Mouse (Mus musculus): ENCODE results near the gene Lrrc42. TPM values are rescaled to one million over a fixed set of nuclear protein-coding genes. Genes with fewer than 3 reads are reported as not detected.
A peak's percentile ranks its signal among the peaks of the same experiment; 100 is the strongest.

The Lrrc42 gene
- polyA plus RNA-seq, 1 experiment from 2014 or later: 83.0 TPM

GRCm38 (mm10) chr4:107260001-107260400, 6.7 kb upstream of the Lrrc42 start:
- no peaks in the 10 kb centered on the region for H3K27me3 ChIP-seq (ENCODE audit: control insufficient read depth, insufficient read depth, low read length)
- no peak overlapping the region for H3K9ac ChIP-seq (ENCODE audit: low read depth, low read length)
- ATAC-seq (ENCODE audit: low FRiP score) (no peak), DNase-seq (ENCODE audit: low spot score) (no peak)
- H3K4me3 ChIP-seq (ENCODE audit: low read depth, low read length): no peak overlapping the region
- 73% methylated on average over 4 of the region's 4 CpGs for WGBS
- no peak overlapping the region for H3K27ac ChIP-seq (ENCODE audit: low read depth, low read length)
- no peak overlapping the region for H3K4me2 ChIP-seq (replicated peaks; ENCODE audit: low read depth, low read length)
- H3K9me3 ChIP-seq (ENCODE audit: control insufficient read depth, low read length): no peaks in the 10 kb centered on the region
- no peaks in the 10 kb centered on the region for H3K4me1 ChIP-seq (replicated peaks; ENCODE audit: control insufficient read depth, insufficient read depth, low read length)
- no peaks in the 10 kb centered on the region for H3K36me3 ChIP-seq (ENCODE audit: control insufficient read depth, insufficient read depth, low read length)

- ATAC-seq (ENCODE audit: low FRiP score): no peak
- WGBS: 19% methylated on average over 3 of the region's 3 CpGs
- peak overlapping the region; percentile 78 for H3K9ac ChIP-seq (ENCODE audit: low read depth, low read length)
- no peaks in the 10 kb centered on the region for H3K9me3 ChIP-seq (ENCODE audit: control insufficient read depth, low read length)
- H3K4me1 ChIP-seq (replicated peaks; ENCODE audit: control insufficient read depth, insufficient read depth, low read length): no peaks in the 10 kb centered on the region
- peak overlapping the region; percentile 83 for H3K4me3 ChIP-seq (ENCODE audit: low read depth, low read length)
- H3K27ac ChIP-seq (ENCODE audit: low read depth, low read length): 0 out of 2 replicates have a peak overlapping the region, but pooled peaks have one; percentile 74
- H3K36me3 ChIP-seq (ENCODE audit: control insufficient read depth, insufficient read depth, low read length): no peaks in the 10 kb centered on the region
- peak overlapping the region; percentile 86 for H3K4me2 ChIP-seq (replicated peaks; ENCODE audit: low read depth, low read length)
- DNase-seq (ENCODE audit: low spot score): peak; percentile 9
- no peaks in the 10 kb centered on the region for H3K27me3 ChIP-seq (ENCODE audit: control insufficient read depth, insufficient read depth, low read length)
Observed at GRCm38 (mm10) chr4:107254414-107254813, 1.1 kb upstream of the Lrrc42 start.

- Histone ChIP-seq H3K36me3 (ENCODE audit: control insufficient read depth, insufficient read depth, low read length) (no peaks in the 10 kb centered on the region), H3K27me3 (ENCODE audit: control insufficient read depth, insufficient read depth, low read length) (no peaks in the 10 kb centered on the region), H3K9ac (ENCODE audit: low read depth, low read length) (peak overlapping the region; percentile 75; the same call in 1 of the 2 replicates), H3K9me3 (ENCODE audit: control insufficient read depth, low read length) (no peaks in the 10 kb centered on the region), H3K27ac (ENCODE audit: low read depth, low read length) (no peak overlapping the region), H3K4me1 (replicated peaks; ENCODE audit: control insufficient read depth, insufficient read depth, low read length) (no peaks in the 10 kb centered on the region), H3K4me2 (replicated peaks; ENCODE audit: low read depth, low read length) (peak overlapping the region; percentile 86), H3K4me3 (ENCODE audit: low read depth, low read length) (peak overlapping the region; percentile 83)
- 1% methylated on average over 11 of the region's 11 CpGs for WGBS
- ATAC-seq (ENCODE audit: low FRiP score) (no peak), DNase-seq (ENCODE audit: low spot score) (no peak)
Observed at GRCm38 (mm10) chr4:107252522-107252921, 810 bp downstream of the Lrrc42 start.

- no peaks in the 10 kb centered on the region for H3K27me3 ChIP-seq (ENCODE audit: control insufficient read depth, insufficient read depth, low read length)
- 26% methylated on average over 4 of the region's 4 CpGs for WGBS
- peak; percentile 68 for DNase-seq (ENCODE audit: low spot score)
- no peak overlapping the region for H3K4me3 ChIP-seq (ENCODE audit: low read depth, low read length)
- no peaks in the 10 kb centered on the region for H3K36me3 ChIP-seq (ENCODE audit: control insufficient read depth, insufficient read depth, low read length)
- ATAC-seq (ENCODE audit: low FRiP score): no peak
- no peak overlapping the region for H3K9ac ChIP-seq (ENCODE audit: low read depth, low read length)
- no peaks in the 10 kb centered on the region for H3K9me3 ChIP-seq (ENCODE audit: control insufficient read depth, low read length)
- no peak overlapping the region for H3K4me2 ChIP-seq (replicated peaks; ENCODE audit: low read depth, low read length)
- H3K4me1 ChIP-seq (replicated peaks; ENCODE audit: control insufficient read depth, insufficient read depth, low read length): no peaks in the 10 kb centered on the region
- no peak overlapping the region for H3K27ac ChIP-seq (ENCODE audit: low read depth, low read length)
Observed at GRCm38 (mm10) chr4:107250494-107250893, 2.8 kb downstream of the Lrrc42 start.

GRCm38 (mm10) chr4:107249471-107249870, 3.9 kb downstream of the Lrrc42 start:
- Histone ChIP-seq H3K9me3 (ENCODE audit: control insufficient read depth, low read length) (no peaks in the 10 kb centered on the region), H3K9ac (ENCODE audit: low read depth, low read length) (no peak overlapping the region), H3K36me3 (ENCODE audit: control insufficient read depth, insufficient read depth, low read length) (no peaks in the 10 kb centered on the region), H3K4me2 (replicated peaks; ENCODE audit: low read depth, low read length) (no peak overlapping the region), H3K27me3 (ENCODE audit: control insufficient read depth, insufficient read depth, low read length) (no peaks in the 10 kb centered on the region), H3K4me3 (ENCODE audit: low read depth, low read length) (no peak overlapping the region), H3K4me1 (replicated peaks; ENCODE audit: control insufficient read depth, insufficient read depth, low read length) (no peaks in the 10 kb centered on the region), H3K27ac (ENCODE audit: low read depth, low read length) (no peak overlapping the region)
- DNase-seq (ENCODE audit: low spot score): no peak
- 72% methylated on average over 2 of the region's 2 CpGs for WGBS
- no peak for ATAC-seq (ENCODE audit: low FRiP score)

GRCm38 (mm10) chr4:107248061-107248460, 5.3 kb downstream of the Lrrc42 start:
- no peak overlapping the region for H3K27ac ChIP-seq (ENCODE audit: low read depth, low read length)
- no peak for DNase-seq (ENCODE audit: low spot score)
- no peaks in the 10 kb centered on the region for H3K27me3 ChIP-seq (ENCODE audit: control insufficient read depth, insufficient read depth, low read length)
- H3K4me2 ChIP-seq (replicated peaks; ENCODE audit: low read depth, low read length): no peak overlapping the region
- 90% methylated on average over 3 of the region's 3 CpGs for WGBS
- no peaks in the 10 kb centered on the region for H3K36me3 ChIP-seq (ENCODE audit: control insufficient read depth, insufficient read depth, low read length)
- H3K9ac ChIP-seq (ENCODE audit: low read depth, low read length): no peak overlapping the region
- H3K9me3 ChIP-seq (ENCODE audit: control insufficient read depth, low read length): no peaks in the 10 kb centered on the region
- H3K4me3 ChIP-seq (ENCODE audit: low read depth, low read length): no peak overlapping the region
- no peak for ATAC-seq (ENCODE audit: low FRiP score)
- H3K4me1 ChIP-seq (replicated peaks; ENCODE audit: control insufficient read depth, insufficient read depth, low read length): no peaks in the 10 kb centered on the region

GRCm38 (mm10) chr4:107247110-107247509, 6.2 kb downstream of the Lrrc42 start:
- WGBS: 87% methylated on average over 9 of the region's 9 CpGs
- Histone ChIP-seq H3K9ac (ENCODE audit: low read depth, low read length) (no peak overlapping the region), H3K9me3 (ENCODE audit: control insufficient read depth, low read length) (no peaks in the 10 kb centered on the region), H3K36me3 (ENCODE audit: control insufficient read depth, insufficient read depth, low read length) (no peaks in the 10 kb centered on the region), H3K27me3 (ENCODE audit: control insufficient read depth, insufficient read depth, low read length) (no peaks in the 10 kb centered on the region), H3K4me2 (replicated peaks; ENCODE audit: low read depth, low read length) (no peak overlapping the region), H3K27ac (ENCODE audit: low read depth, low read length) (no peak overlapping the region), H3K4me1 (replicated peaks; ENCODE audit: control insufficient read depth, insufficient read depth, low read length) (no peaks in the 10 kb centered on the region), H3K4me3 (ENCODE audit: low read depth, low read length) (no peak overlapping the region)
- ATAC-seq (ENCODE audit: low FRiP score): no peak
- DNase-seq (ENCODE audit: low spot score): no peak

GRCm38 (mm10) chr4:107246040-107246439, 7.3 kb downstream of the Lrrc42 start:
- Histone ChIP-seq H3K27me3 (ENCODE audit: control insufficient read depth, insufficient read depth, low read length) (no peaks in the 10 kb centered on the region), H3K4me1 (replicated peaks; ENCODE audit: control insufficient read depth, insufficient read depth, low read length) (no peaks in the 10 kb centered on the region), H3K27ac (ENCODE audit: low read depth, low read length) (no peak overlapping the region), H3K4me3 (ENCODE audit: low read depth, low read length) (no peak overlapping the region), H3K9ac (ENCODE audit: low read depth, low read length) (no peak overlapping the region), H3K36me3 (ENCODE audit: control insufficient read depth, insufficient read depth, low read length) (no peaks in the 10 kb centered on the region), H3K4me2 (replicated peaks; ENCODE audit: low read depth, low read length) (no peak overlapping the region), H3K9me3 (ENCODE audit: control insufficient read depth, low read length) (no peaks in the 10 kb centered on the region)
- DNase-seq (ENCODE audit: low spot score): no peak
- ATAC-seq (ENCODE audit: low FRiP score): no peak
- 85% methylated on average over 1 of the region's 1 CpGs for WGBS

- no peak for ATAC-seq (ENCODE audit: low FRiP score)
- Histone ChIP-seq H3K36me3 (ENCODE audit: control insufficient read depth, insufficient read depth, low read length) (no peaks in the 10 kb centered on the region), H3K9me3 (ENCODE audit: control insufficient read depth, low read length) (no peaks in the 10 kb centered on the region)
Observed at GRCm38 (mm10) chr4:107245368-107245767, 8.0 kb downstream of the Lrrc42 start.

More at GRCm38 (mm10) chr4:107245368-107245767, 8.0 kb downstream of the Lrrc42 start:
- H3K27ac ChIP-seq (ENCODE audit: low read depth, low read length): no peak overlapping the region
- H3K4me1 ChIP-seq (replicated peaks; ENCODE audit: control insufficient read depth, insufficient read depth, low read length): no peaks in the 10 kb centered on the region
- no peaks in the 10 kb centered on the region for H3K27me3 ChIP-seq (ENCODE audit: control insufficient read depth, insufficient read depth, low read length)
- no peak overlapping the region for H3K4me3 ChIP-seq (ENCODE audit: low read depth, low read length)
- DNase-seq (ENCODE audit: low spot score): no peak
- no peak overlapping the region for H3K9ac ChIP-seq (ENCODE audit: low read depth, low read length)
- WGBS: 78% methylated on average over 2 of the region's 2 CpGs
- H3K4me2 ChIP-seq (replicated peaks; ENCODE audit: low read depth, low read length): no peak overlapping the region
